Mouse (Mus musculus): ENCODE results near the gene Ccn2.

Ccn2 gene

DNA sequence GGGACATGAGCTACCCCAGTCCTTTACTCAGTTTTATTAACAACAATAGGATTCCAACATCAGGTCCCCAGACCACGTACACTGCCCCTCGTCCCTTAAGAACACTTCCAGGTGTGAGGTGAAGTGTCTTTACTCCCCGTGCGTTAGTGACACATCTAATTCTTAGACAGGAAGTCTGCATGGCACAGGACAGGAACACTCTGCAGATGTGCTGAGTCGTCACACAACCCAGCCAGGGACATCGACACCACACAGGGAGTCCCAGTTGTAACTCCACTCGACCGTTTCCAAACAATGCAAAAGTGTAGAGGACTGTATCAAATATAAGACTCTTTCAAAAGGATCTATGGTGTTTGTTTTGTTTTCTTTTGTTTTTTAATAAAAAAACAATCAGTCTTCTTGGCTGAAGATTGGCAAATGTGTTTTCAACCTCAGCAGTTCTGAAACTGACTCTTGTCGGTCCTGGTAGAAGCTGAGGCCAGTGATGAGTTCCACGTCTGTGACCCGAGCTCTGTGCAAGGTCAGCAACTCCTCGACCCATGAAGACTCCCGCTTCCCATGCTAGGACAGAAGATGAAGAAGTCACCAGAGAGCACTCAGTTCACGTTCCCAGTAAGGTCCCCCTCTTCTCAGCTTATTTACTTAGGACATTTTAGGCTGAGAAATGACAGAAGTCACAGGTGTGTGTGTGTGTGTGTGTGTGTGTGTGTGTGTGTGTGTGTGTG, 46.3 kb downstream of the Ccn2 start:
- no peak for DNase-seq (ENCODE audit: low spot score)

DNA sequence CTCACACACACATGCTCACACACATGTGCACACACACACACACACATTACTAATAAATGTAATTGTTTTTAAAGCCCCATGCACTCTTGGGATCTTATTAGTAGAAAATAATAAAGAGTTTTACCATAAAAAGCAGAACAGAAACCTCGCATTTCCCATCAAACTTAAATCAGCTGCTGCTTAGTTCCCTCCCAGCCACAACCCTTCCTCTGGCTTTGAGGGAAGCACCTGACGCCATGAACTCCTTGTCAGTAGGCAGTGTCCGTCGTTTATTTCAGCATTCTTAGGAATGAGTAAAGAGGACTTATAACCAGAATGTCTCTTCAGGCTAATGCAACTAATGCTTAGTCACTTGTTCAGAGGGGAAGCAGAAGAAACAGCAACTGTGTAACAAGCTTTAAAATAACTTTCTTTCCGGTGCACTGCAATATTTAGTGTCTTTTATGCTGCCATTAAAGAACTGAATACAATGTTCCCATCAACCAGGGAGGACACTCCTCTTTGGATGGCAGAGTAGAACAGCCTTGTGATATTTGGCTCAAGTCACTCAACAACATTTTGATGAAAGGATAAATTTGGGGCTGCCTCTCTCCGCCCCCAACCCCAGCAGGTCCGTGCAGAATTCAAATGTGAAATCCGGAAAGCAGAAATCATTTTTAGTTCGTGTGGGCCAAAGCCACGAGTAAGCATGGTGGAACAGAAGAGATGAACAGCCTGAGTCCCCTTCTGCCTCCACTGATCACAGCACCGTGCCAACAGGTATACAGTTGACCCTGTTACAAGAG, 47.7 kb downstream of the Ccn2 start:
- DNase-seq (ENCODE audit: low spot score) = no peak

DNA sequence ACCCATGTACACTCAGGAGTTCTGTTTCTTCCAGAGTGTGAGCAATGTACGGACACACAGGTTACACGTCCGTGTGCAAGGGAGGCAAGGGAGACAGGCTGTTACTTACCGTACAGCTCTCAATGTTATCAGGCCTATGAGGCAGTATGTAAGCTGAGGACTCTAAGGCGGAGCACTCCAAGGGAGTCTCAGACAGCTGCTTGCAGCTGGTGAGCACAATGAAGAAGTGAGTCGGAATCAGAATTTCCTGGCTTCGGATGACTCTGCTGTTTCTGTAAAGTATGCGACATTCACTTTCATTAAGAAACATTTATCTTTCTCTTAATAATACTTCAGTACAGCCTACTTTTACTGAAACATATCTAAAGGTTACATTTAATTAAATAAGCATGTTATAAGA, 49.9 kb downstream of the Ccn2 start:
- DNase-seq (ENCODE audit: low spot score) = no peak
